Mouse (Mus musculus) embryonic fibroblast, embryonic 13.5 days (primary cell): ENCODE data around the gene Csmd2.

Source experiments
- CTCF ChIP-seq: IDR thresholded peaks from 2 replicates; pipeline ENCODE4 v1.5.1; 2011; ENCODE audit warnings: mild to moderate bottlenecking, control low read depth, low read length, moderate library complexity, borderline replicate concordance; ENCODE audit not compliant: insufficient read depth
- POLR2A ChIP-seq: IDR thresholded peaks from 2 replicates; pipeline ENCODE4 v1.6.1; 2011; ENCODE audit warnings: low read depth, mild to moderate bottlenecking, control low read depth, low read length, moderate library complexity

DNA sequence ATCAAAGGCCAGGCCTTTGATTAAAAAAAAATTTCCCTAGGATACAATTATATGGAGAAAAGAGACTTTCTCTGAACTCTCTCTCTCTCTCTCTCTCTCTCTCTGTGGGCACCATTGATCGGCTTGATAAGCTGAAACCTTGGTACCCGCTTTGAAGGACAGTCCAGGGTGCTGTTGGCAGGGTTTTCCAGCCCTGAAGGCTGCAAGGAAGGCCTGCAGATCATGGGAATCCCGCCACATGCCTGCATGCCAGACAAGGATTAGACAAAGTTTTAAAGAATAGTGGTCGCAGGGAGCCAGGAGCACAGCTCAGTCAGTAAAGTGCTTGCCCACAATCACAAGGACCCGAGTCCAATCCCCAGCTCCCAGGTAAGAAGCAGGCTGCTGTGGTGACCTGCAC, 526.8 kb downstream of the Csmd2 start:
- TF ChIP-seq CTCF (no peak), POLR2A (no peak)
